Mouse (Mus musculus) liver (tissue): ENCODE measurements around the gene Ptpn5.

Experiments
- DNase-seq: peaks from one replicate; pipeline ENCODE4 v3.0.0-alpha.2; 2020; ENCODE audit warnings: mixed read lengths

The Ptpn5 gene

GRCm38 (mm10) chr7:47054666-47055065, 78.8 kb downstream of the Ptpn5 start:
- no peak for DNase-seq

GRCm38 (mm10) chr7:47053287-47053686, 80.2 kb downstream of the Ptpn5 start:
- DNase-seq, result no peak

- no peak for DNase-seq
Observed at GRCm38 (mm10) chr7:47052276-47052675, 81.2 kb downstream of the Ptpn5 start.

- peak; percentile 65 for DNase-seq
Observed at GRCm38 (mm10) chr7:47051404-47052151, 81.9 kb downstream of the Ptpn5 start.

GRCm38 (mm10) chr7:47050766-47051165, 82.7 kb downstream of the Ptpn5 start:
- DNase-seq, result peak; percentile 23

- peak; percentile 93 for DNase-seq
Observed at GRCm38 (mm10) chr7:47050366-47050765, 83.1 kb downstream of the Ptpn5 start, which contains the start of gene Tmem86a. TSS of gene Tmem86a (plus strand) at chr7:47050601.

- peak; percentile 36 for DNase-seq
Observed at GRCm38 (mm10) chr7:47042823-47043490, 90.5 kb downstream of the Ptpn5 start.

- no peak for DNase-seq
Observed at GRCm38 (mm10) chr7:47042121-47042520, 91.4 kb downstream of the Ptpn5 start.

- no peak for DNase-seq
Observed at GRCm38 (mm10) chr7:47041706-47042105, 91.8 kb downstream of the Ptpn5 start.

- DNase-seq, result no peak
Observed at GRCm38 (mm10) chr7:47035426-47035825, 98.1 kb downstream of the Ptpn5 start.

- DNase-seq, result no peak
Observed at GRCm38 (mm10) chr7:47034785-47035384, 98.6 kb downstream of the Ptpn5 start.

- DNase-seq, result no peak
Observed at GRCm38 (mm10) chr7:47031371-47031770, 102.1 kb downstream of the Ptpn5 start.

GRCm38 (mm10) chr7:47030517-47031193, 102.8 kb downstream of the Ptpn5 start:
- DNase-seq, result no peak
